Mouse (Mus musculus) ES-E14 (cell line): Measurements from ENCODE around the gene Mlc1.

Experiments used
- CHD2 ChIP-seq: IDR thresholded peaks from 2 replicates; pipeline ENCODE4 v1.6.1; 2014; ENCODE audit warnings: mild to moderate bottlenecking, low read depth, low read length, inconsistent platforms
- HCFC1 ChIP-seq: IDR thresholded peaks from 2 replicates; pipeline ENCODE4 v1.6.1; 2012; ENCODE audit warnings: low read length, inconsistent platforms, borderline replicate concordance; ENCODE audit not compliant: insufficient read depth
- MAFK ChIP-seq: IDR thresholded peaks from 2 replicates; pipeline ENCODE4 v1.6.1; 2014; ENCODE audit warnings: mild to moderate bottlenecking, low read depth, low read length, inconsistent platforms; ENCODE audit not compliant: insufficient read depth
- ZC3H11A ChIP-seq: IDR thresholded peaks from 2 replicates; pipeline ENCODE4 v1.6.1; 2012; ENCODE audit warnings: low read depth, mild to moderate bottlenecking, inconsistent platforms, low read length, borderline replicate concordance

- TF ChIP-seq HCFC1 (no peak), CHD2 (no peak), MAFK (no peak), ZC3H11A (no peak)
Observed at GRCm38 (mm10) chr15:88921992-88922310, 56.9 kb downstream of the Mlc1 start.
